Mouse (Mus musculus): ENCODE results near the gene Ptch1. TPM values are rescaled to one million over a fixed set of nuclear protein-coding genes. Genes with fewer than 3 reads are reported as not detected.

Ptch1 gene
- polyA plus RNA-seq, 1 experiment from 2014 or later, result 33.5 TPM

GRCm38 (mm10) chr13:63558297-63558890, 15.0 kb downstream of the Ptch1 start:
- 27% methylated on average over 8 of the region's 8 CpGs for WGBS
- no peak overlapping the region; the same call in 1 of the 2 replicates for H3K27ac ChIP-seq (replicated peaks)
- DNase-seq (ENCODE audit: low spot score), result peak; percentile 67
- H3K4me1 ChIP-seq, result peaks cover 92% of the 10 kb centered on the region
- no peaks in the 10 kb centered on the region for H3K9me3 ChIP-seq
- H3K4me3 ChIP-seq, result peak overlapping the region; percentile 93
- peaks cover 64% of the 10 kb centered on the region for H3K36me3 ChIP-seq (replicated peaks)
- H3K27me3 ChIP-seq (replicated peaks; ENCODE audit: low read depth, poor library complexity, severe bottlenecking), result no peaks in the 10 kb centered on the region

GRCm38 (mm10) chr13:63556431-63556830, 17.0 kb downstream of the Ptch1 start:
- Histone ChIP-seq H3K36me3 (replicated peaks) (peaks cover 73% of the 10 kb centered on the region), H3K9me3 (no peaks in the 10 kb centered on the region), H3K27me3 (replicated peaks; ENCODE audit: low read depth, poor library complexity, severe bottlenecking) (no peaks in the 10 kb centered on the region), H3K27ac (replicated peaks) (0 out of 2 replicates have a peak overlapping the region, but pooled peaks have one; percentile 51), H3K4me3 (peak overlapping the region; percentile 39), H3K4me1 (peaks cover 99% of the 10 kb centered on the region)
- WGBS, result 28% methylated on average over 1 of the region's 1 CpGs
- no peak for DNase-seq (ENCODE audit: low spot score)

GRCm38 (mm10) chr13:63555885-63556284, 17.5 kb downstream of the Ptch1 start:
- H3K36me3 ChIP-seq (replicated peaks), result peaks cover 73% of the 10 kb centered on the region
- peaks cover 99% of the 10 kb centered on the region for H3K4me1 ChIP-seq
- WGBS, result 33% methylated on average over 5 of the region's 5 CpGs
- H3K27ac ChIP-seq (replicated peaks), result 0 out of 2 replicates have a peak overlapping the region, but pooled peaks have one; percentile 44
- no peak for DNase-seq (ENCODE audit: low spot score)
- peak overlapping the region; percentile 39 for H3K4me3 ChIP-seq
- H3K27me3 ChIP-seq (replicated peaks; ENCODE audit: low read depth, poor library complexity, severe bottlenecking), result no peaks in the 10 kb centered on the region
- H3K9me3 ChIP-seq, result no peaks in the 10 kb centered on the region

- H3K27ac ChIP-seq (replicated peaks), result peak overlapping the region; percentile 67
- no peaks in the 10 kb centered on the region for H3K9me3 ChIP-seq
- H3K36me3 ChIP-seq (replicated peaks), result peaks cover 73% of the 10 kb centered on the region
- DNase-seq (ENCODE audit: low spot score), result no peak
- peak overlapping the region; percentile 39; the same call in 1 of the 2 replicates for H3K4me3 ChIP-seq
- peaks cover 99% of the 10 kb centered on the region for H3K4me1 ChIP-seq
- no peaks in the 10 kb centered on the region for H3K27me3 ChIP-seq (replicated peaks; ENCODE audit: low read depth, poor library complexity, severe bottlenecking)
- 43% methylated on average over 11 of the region's 11 CpGs for WGBS
These were observed 18.8 kb downstream of the Ptch1 start for GRCm38 (mm10) chr13:63554569-63554968.

GRCm38 (mm10) chr13:63553436-63553835, 20.0 kb downstream of the Ptch1 start:
- no peaks in the 10 kb centered on the region for H3K9me3 ChIP-seq
- H3K36me3 ChIP-seq (replicated peaks), result peaks cover 72% of the 10 kb centered on the region
- H3K27me3 ChIP-seq (replicated peaks; ENCODE audit: low read depth, poor library complexity, severe bottlenecking), result no peaks in the 10 kb centered on the region
- DNase-seq (ENCODE audit: low spot score), result no peak
- H3K4me3 ChIP-seq, result peak overlapping the region; percentile 31; the same call in 1 of the 2 replicates
- H3K4me1 ChIP-seq, result peaks cover 99% of the 10 kb centered on the region
- WGBS, result 55% methylated on average over 5 of the region's 5 CpGs
- H3K27ac ChIP-seq (replicated peaks), result peak overlapping the region; percentile 62; the same call in 1 of the 2 replicates

- Histone ChIP-seq H3K9me3 (no peaks in the 10 kb centered on the region), H3K27ac (replicated peaks) (peak overlapping the region; percentile 35), H3K4me3 (peak overlapping the region; percentile 11; the same call in 1 of the 2 replicates), H3K27me3 (replicated peaks; ENCODE audit: low read depth, poor library complexity, severe bottlenecking) (no peaks in the 10 kb centered on the region), H3K36me3 (replicated peaks) (peaks cover 73% of the 10 kb centered on the region), H3K4me1 (peaks cover 91% of the 10 kb centered on the region)
- peak; percentile 29 for DNase-seq (ENCODE audit: low spot score)
- WGBS, result 71% methylated on average over 10 of the region's 10 CpGs
These were observed 21.0 kb downstream of the Ptch1 start for GRCm38 (mm10) chr13:63552291-63552932.

GRCm38 (mm10) chr13:63551552-63552290, 21.7 kb downstream of the Ptch1 start:
- H3K27me3 ChIP-seq (replicated peaks; ENCODE audit: low read depth, poor library complexity, severe bottlenecking), result no peaks in the 10 kb centered on the region

GRCm38 (mm10) chr13:63550367-63550766, 23.0 kb downstream of the Ptch1 start:
- Histone ChIP-seq H3K27me3 (replicated peaks; ENCODE audit: low read depth, poor library complexity, severe bottlenecking) (no peaks in the 10 kb centered on the region), H3K9me3 (no peaks in the 10 kb centered on the region), H3K36me3 (replicated peaks) (peaks cover 83% of the 10 kb centered on the region), H3K27ac (replicated peaks) (no peak overlapping the region), H3K4me1 (peaks cover 76% of the 10 kb centered on the region), H3K4me3 (no peak overlapping the region)
- DNase-seq (ENCODE audit: low spot score), result no peak
- WGBS, result 82% methylated on average over 5 of the region's 5 CpGs

More at GRCm38 (mm10) chr13:63551552-63552290, 21.7 kb downstream of the Ptch1 start:
- Histone ChIP-seq H3K9me3 (no peaks in the 10 kb centered on the region), H3K27ac (replicated peaks) (peak overlapping the region; percentile 35; the same call in 1 of the 2 replicates), H3K4me3 (no peak overlapping the region), H3K36me3 (replicated peaks) (peaks cover 78% of the 10 kb centered on the region), H3K4me1 (peaks cover 84% of the 10 kb centered on the region)
- WGBS, result 62% methylated on average over 10 of the region's 10 CpGs
- DNase-seq (ENCODE audit: low spot score), result no peak

GRCm38 (mm10) chr13:63549210-63549609, 24.2 kb downstream of the Ptch1 start:
- no peak for DNase-seq (ENCODE audit: low spot score)
- 68% methylated on average over 5 of the region's 5 CpGs for whole genome bisulfite sequencing
- Histone ChIP-seq H3K36me3 (replicated peaks) (peaks cover 90% of the 10 kb centered on the region), H3K27ac (replicated peaks) (no peak overlapping the region), H3K4me3 (no peak overlapping the region), H3K9me3 (no peaks in the 10 kb centered on the region), H3K27me3 (replicated peaks; ENCODE audit: low read depth, poor library complexity, severe bottlenecking) (no peaks in the 10 kb centered on the region), H3K4me1 (peaks cover 75% of the 10 kb centered on the region)

GRCm38 (mm10) chr13:63548571-63548970, 24.8 kb downstream of the Ptch1 start:
- Histone ChIP-seq H3K36me3 (replicated peaks) (peaks cover 94% of the 10 kb centered on the region), H3K4me1 (peaks cover 76% of the 10 kb centered on the region), H3K9me3 (no peaks in the 10 kb centered on the region), H3K27me3 (replicated peaks; ENCODE audit: low read depth, poor library complexity, severe bottlenecking) (no peaks in the 10 kb centered on the region), H3K27ac (replicated peaks) (no peak overlapping the region), H3K4me3 (no peak overlapping the region)
- 93% methylated on average over 4 of the region's 4 CpGs for WGBS
- DNase-seq (ENCODE audit: low spot score), result no peak

- H3K4me3 ChIP-seq, result no peak overlapping the region
- H3K9me3 ChIP-seq, result no peaks in the 10 kb centered on the region
- H3K27ac ChIP-seq (replicated peaks), result no peak overlapping the region
- 85% methylated on average over 7 of the region's 7 CpGs for WGBS
- peaks cover 96% of the 10 kb centered on the region for H3K36me3 ChIP-seq (replicated peaks)
- no peak for DNase-seq (ENCODE audit: low spot score)
- no peaks in the 10 kb centered on the region for H3K27me3 ChIP-seq (replicated peaks; ENCODE audit: low read depth, poor library complexity, severe bottlenecking)
- peaks cover 69% of the 10 kb centered on the region for H3K4me1 ChIP-seq
These were observed 28.1 kb downstream of the Ptch1 start for GRCm38 (mm10) chr13:63545291-63545690.

GRCm38 (mm10) chr13:63544967-63545253, 28.5 kb downstream of the Ptch1 start:
- H3K4me3 ChIP-seq, result no peak overlapping the region
- peaks cover 66% of the 10 kb centered on the region for H3K4me1 ChIP-seq
- no peak overlapping the region for H3K27ac ChIP-seq (replicated peaks)
- WGBS, result 68% methylated on average over 5 of the region's 5 CpGs
- peaks cover 96% of the 10 kb centered on the region for H3K36me3 ChIP-seq (replicated peaks)
- no peak for DNase-seq (ENCODE audit: low spot score)
- no peaks in the 10 kb centered on the region for H3K27me3 ChIP-seq (replicated peaks; ENCODE audit: low read depth, poor library complexity, severe bottlenecking)
- no peaks in the 10 kb centered on the region for H3K9me3 ChIP-seq

All from embryonic facial prominence, embryonic 10.5 days (tissue).